Mouse (Mus musculus) kidney, embryonic 15.5 days (tissue): ENCODE measurements around the gene Mllt10. TPM values are rescaled to one million over a fixed set of nuclear protein-coding genes. Genes with fewer than 3 reads are reported as not detected.

Source experiments
- ATAC-seq: fragments of 200-750 bp; cut with Nextera tagmentation; replicated peaks from 2 replicates; pipeline ENCODE4 v1.8.0; 2017; ENCODE audit warnings: moderate TSS enrichment; ENCODE audit not compliant: low FRiP score
- H3K27ac ChIP-seq: fragments of 300-500 bp; sonication (generic); 2 replicates; pipeline ENCODE4 v1.5.1; 2015; ENCODE audit warnings: mild to moderate bottlenecking, inconsistent platforms
- H3K27me3 ChIP-seq: fragments of 300-500 bp; sonication (generic); 2 replicates; pipeline ENCODE4 v1.6.1; 2015; ENCODE audit warnings: inconsistent platforms
- H3K36me3 ChIP-seq: fragments of 300-500 bp; sonication (generic); 2 replicates; pipeline ENCODE4 v1.6.1; 2015; ENCODE audit warnings: inconsistent platforms
- H3K4me1 ChIP-seq: fragments of 300-500 bp; sonication (generic); 2 replicates; pipeline ENCODE4 v1.6.1; 2015; ENCODE audit warnings: inconsistent platforms
- H3K4me2 ChIP-seq: fragments of 300-500 bp; sonication (generic); 2 replicates; pipeline ENCODE4 v1.6.1; 2015; ENCODE audit warnings: moderate library complexity, mild to moderate bottlenecking, inconsistent platforms
- H3K4me3 ChIP-seq: fragments of 300-500 bp; sonication (generic); replicated peaks from 2 replicates; pipeline ENCODE4 v1.5.1; 2015; ENCODE audit warnings: mild to moderate bottlenecking, inconsistent platforms
- H3K9ac ChIP-seq: fragments of 300-500 bp; sonication (generic); 2 replicates; pipeline ENCODE4 v1.6.1; 2015; ENCODE audit warnings: mild to moderate bottlenecking, inconsistent platforms
- H3K9me3 ChIP-seq: fragments of 300-500 bp; sonication (generic); replicated peaks from 2 replicates; pipeline ENCODE4 v1.6.1; 2016; ENCODE audit warnings: inconsistent platforms
- WGBS: fragments of 180-500 bp; shearing (Covaris S2); methylation state at CpG from one replicate; pipeline ENCODE4 v1.1.7; 2015; ENCODE audit warnings: mixed read lengths; 5-methylcytosine and 5-hydroxymethylcytosine counted together
- polyA plus RNA-seq: library from polyadenylated mRNA; unstranded; fragments of >200 nt; fragmentation: Nextera tagmentation; extraction: Ambion mirVana; gene quantifications from 2 replicates; pipeline ENCODE4 v1.2.1, GENCODE M21; 2015

Gene Mllt10
- polyA plus RNA-seq, 1 experiment from 2014 or later, result 72.9 TPM

- Histone ChIP-seq H3K36me3 (no peaks in the 10 kb centered on the region), H3K27me3 (no peaks in the 10 kb centered on the region), H3K9ac (peak within 1 kb of the TSS; percentile 95), H3K4me2 (peak within 1 kb of the TSS; percentile 77), H3K4me1 (peaks cover 31% of the 10 kb centered on the region), H3K4me3 (peak within 1 kb of the TSS; percentile 77), H3K27ac (peak within 1 kb of the TSS; percentile 99), H3K9me3 (no peaks in the 10 kb centered on the region)
- 1% methylated on average over 17 of the region's 17 CpGs for WGBS
- ATAC-seq, result peak; percentile 59
These were observed 6.5 kb upstream of the Mllt10 start, which contains the start of gene Skida1 for GRCm38 (mm10) chr2:18048453-18049075. Gene Skida1 (minus strand): TSS chr2:18049051.

GRCm38 (mm10) chr2:18049279-18049821 lies 5.7 kb upstream of the Mllt10 start:
- H3K4me1 ChIP-seq, result peaks cover 36% of the 10 kb centered on the region
- H3K9me3 ChIP-seq, result no peaks in the 10 kb centered on the region
- peak overlapping the region; percentile 77 for H3K4me2 ChIP-seq
- WGBS, result 11% methylated on average over 11 of the region's 11 CpGs
- peak overlapping the region; percentile 21 for H3K9ac ChIP-seq
- H3K27me3 ChIP-seq, result no peaks in the 10 kb centered on the region
- H3K36me3 ChIP-seq, result no peaks in the 10 kb centered on the region
- peak; percentile 30; the same call in 1 of the 2 replicates for ATAC-seq
- H3K4me3 ChIP-seq, result peak overlapping the region; percentile 77
- H3K27ac ChIP-seq, result peak overlapping the region; percentile 99

- no peaks in the 10 kb centered on the region for H3K36me3 ChIP-seq
- no peaks in the 10 kb centered on the region for H3K9me3 ChIP-seq
- H3K27ac ChIP-seq, result peak overlapping the region; percentile 99
- 0 out of 2 replicates have a peak overlapping the region, but pooled peaks have one; percentile 21 for H3K9ac ChIP-seq
- WGBS, result 30% methylated on average over 2 of the region's 2 CpGs
- no peak for ATAC-seq
- H3K4me2 ChIP-seq, result peak overlapping the region; percentile 77
- H3K4me3 ChIP-seq, result peak overlapping the region; percentile 77; the same call in 1 of the 2 replicates
- peaks cover 38% of the 10 kb centered on the region for H3K4me1 ChIP-seq
- H3K27me3 ChIP-seq, result no peaks in the 10 kb centered on the region
These were observed 5.0 kb upstream of the Mllt10 start for GRCm38 (mm10) chr2:18050018-18050417.

- Histone ChIP-seq H3K27ac (peak overlapping the region; percentile 99), H3K36me3 (no peaks in the 10 kb centered on the region), H3K27me3 (no peaks in the 10 kb centered on the region), H3K4me1 (peaks cover 40% of the 10 kb centered on the region), H3K4me2 (peak overlapping the region; percentile 77), H3K9ac (0 out of 2 replicates have a peak overlapping the region, but pooled peaks have one; percentile 23), H3K4me3 (peak overlapping the region; percentile 17), H3K9me3 (no peaks in the 10 kb centered on the region)
- no peak for ATAC-seq
- WGBS, result 17% methylated on average over 10 of the region's 10 CpGs
These were observed 4.5 kb upstream of the Mllt10 start for GRCm38 (mm10) chr2:18050541-18050985.

GRCm38 (mm10) chr2:18051026-18051830 lies 3.8 kb upstream of the Mllt10 start:
- Histone ChIP-seq H3K9me3 (no peaks in the 10 kb centered on the region), H3K9ac (0 out of 2 replicates have a peak overlapping the region, but pooled peaks have one; percentile 23), H3K36me3 (no peaks in the 10 kb centered on the region), H3K4me2 (peak overlapping the region; percentile 77), H3K27ac (peak overlapping the region; percentile 99), H3K4me3 (no peak overlapping the region), H3K4me1 (peaks cover 40% of the 10 kb centered on the region), H3K27me3 (no peaks in the 10 kb centered on the region)
- no peak for ATAC-seq
- 48% methylated on average over 11 of the region's 11 CpGs for WGBS

DNA sequence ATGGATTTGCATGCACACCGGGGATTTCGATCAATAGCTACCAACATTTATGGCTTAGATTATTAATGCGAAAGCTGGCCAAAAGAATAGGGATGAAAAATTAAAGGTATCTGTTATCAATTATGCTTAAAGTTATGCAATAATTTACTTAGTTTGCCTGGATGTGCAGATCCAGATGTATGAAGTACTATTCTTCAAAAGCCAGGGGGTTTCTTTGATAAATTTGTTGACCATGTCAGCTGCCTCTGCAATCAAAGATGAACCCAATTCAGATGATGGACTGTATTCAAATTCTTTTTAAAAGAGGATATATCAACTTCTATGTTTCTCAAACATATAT lies 3.2 kb upstream of the Mllt10 start:
- H3K27ac ChIP-seq, result no peak overlapping the region
- peaks cover 40% of the 10 kb centered on the region for H3K4me1 ChIP-seq

GRCm38 (mm10) chr2:18052581-18052980 lies 2.5 kb upstream of the Mllt10 start:
- 66% methylated on average over 3 of the region's 3 CpGs for WGBS
- Histone ChIP-seq H3K4me2 (no peak overlapping the region), H3K36me3 (no peaks in the 10 kb centered on the region), H3K9ac (no peak overlapping the region), H3K4me3 (no peak overlapping the region), H3K27ac (no peak overlapping the region), H3K27me3 (no peaks in the 10 kb centered on the region), H3K4me1 (peaks cover 40% of the 10 kb centered on the region), H3K9me3 (no peaks in the 10 kb centered on the region)
- ATAC-seq, result no peak

More for the DNA sequence above, 3.2 kb upstream of the Mllt10 start:
- ATAC-seq, result no peak
- Histone ChIP-seq H3K4me2 (no peak overlapping the region), H3K27me3 (no peaks in the 10 kb centered on the region), H3K4me3 (no peak overlapping the region), H3K36me3 (no peaks in the 10 kb centered on the region), H3K9ac (no peak overlapping the region), H3K9me3 (no peaks in the 10 kb centered on the region)
- WGBS, result 89% methylated on average over 3 of the region's 3 CpGs

- Histone ChIP-seq H3K36me3 (no peaks in the 10 kb centered on the region), H3K27ac (0 out of 2 replicates have a peak overlapping the region, but pooled peaks have one; percentile 68), H3K27me3 (no peaks in the 10 kb centered on the region), H3K9ac (no peak overlapping the region), H3K4me1 (peaks cover 40% of the 10 kb centered on the region), H3K4me2 (no peak overlapping the region), H3K9me3 (no peaks in the 10 kb centered on the region), H3K4me3 (no peak overlapping the region)
- 79% methylated on average over 1 of the region's 1 CpGs for WGBS
- no peak for ATAC-seq
These were observed 1.6 kb upstream of the Mllt10 start for GRCm38 (mm10) chr2:18053243-18053950.

DNA sequence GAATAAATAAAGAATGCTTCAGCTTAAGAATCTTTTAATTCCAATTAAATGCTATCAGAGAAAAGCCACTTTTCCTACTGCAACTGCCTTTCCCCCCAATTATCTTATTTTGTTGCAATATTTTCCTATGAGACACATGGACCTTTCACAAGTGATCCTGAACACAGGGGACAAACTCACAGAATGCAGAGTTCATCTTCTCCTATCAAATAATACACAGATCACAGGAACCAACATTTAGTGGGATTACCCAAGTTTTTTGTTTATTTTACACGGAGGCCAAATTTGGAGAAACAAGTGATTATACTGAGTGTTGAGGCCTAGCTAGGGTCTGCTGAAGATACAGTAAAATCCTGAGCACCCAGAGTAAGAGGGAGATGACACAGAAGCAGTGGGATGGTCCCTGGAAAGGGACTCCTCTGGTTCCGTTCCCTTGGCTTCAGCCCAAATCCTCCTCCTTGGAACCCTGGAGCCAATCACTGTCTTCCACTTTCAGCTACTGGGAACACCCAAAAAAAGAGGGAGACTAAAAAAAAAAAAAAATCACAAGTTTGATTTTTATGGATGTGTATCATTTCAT lies 996 bp upstream of the Mllt10 start:
- Histone ChIP-seq H3K27ac (peak overlapping the region; percentile 100), H3K4me3 (no peak overlapping the region), H3K9ac (no peak overlapping the region), H3K27me3 (no peaks in the 10 kb centered on the region), H3K9me3 (no peaks in the 10 kb centered on the region), H3K4me2 (peak overlapping the region; percentile 86), H3K4me1 (peaks cover 40% of the 10 kb centered on the region), H3K36me3 (no peaks in the 10 kb centered on the region)
- WGBS, result 27% methylated on average over 2 of the region's 2 CpGs
- no peak for ATAC-seq

- WGBS, result under 1% methylated on average over 60 of the region's 66 CpGs
- H3K27ac ChIP-seq, result peak overlapping the region; percentile 100
- peak; percentile 93 for ATAC-seq
These were observed 1.1 kb downstream of the Mllt10 start for GRCm38 (mm10) chr2:18055929-18056785.

More at GRCm38 (mm10) chr2:18055929-18056785, 1.1 kb downstream of the Mllt10 start:
- H3K36me3 ChIP-seq, result no peaks in the 10 kb centered on the region
- H3K9ac ChIP-seq, result peak overlapping the region; percentile 83
- peaks cover 19% of the 10 kb centered on the region for H3K4me1 ChIP-seq
- H3K4me2 ChIP-seq, result peak overlapping the region; percentile 86
- peak overlapping the region; percentile 60 for H3K4me3 ChIP-seq
- no peaks in the 10 kb centered on the region for H3K27me3 ChIP-seq
- no peaks in the 10 kb centered on the region for H3K9me3 ChIP-seq
